Mouse (Mus musculus) induced T-regulatory cell, adult 2 months (primary cell): ENCODE measurements around the gene Cbx3.
"Not testable (repeated sequence)": the region's sequence is repeated elsewhere in the genome, so short reads cannot be mapped to it uniquely, and the experiment has no call there.

Source experiments
- DNase-seq: peaks from one replicate; pipeline ENCODE4 v3.0.0-alpha.2; 2012; ENCODE audit warnings: low read depth

Cbx3 gene

DNA sequence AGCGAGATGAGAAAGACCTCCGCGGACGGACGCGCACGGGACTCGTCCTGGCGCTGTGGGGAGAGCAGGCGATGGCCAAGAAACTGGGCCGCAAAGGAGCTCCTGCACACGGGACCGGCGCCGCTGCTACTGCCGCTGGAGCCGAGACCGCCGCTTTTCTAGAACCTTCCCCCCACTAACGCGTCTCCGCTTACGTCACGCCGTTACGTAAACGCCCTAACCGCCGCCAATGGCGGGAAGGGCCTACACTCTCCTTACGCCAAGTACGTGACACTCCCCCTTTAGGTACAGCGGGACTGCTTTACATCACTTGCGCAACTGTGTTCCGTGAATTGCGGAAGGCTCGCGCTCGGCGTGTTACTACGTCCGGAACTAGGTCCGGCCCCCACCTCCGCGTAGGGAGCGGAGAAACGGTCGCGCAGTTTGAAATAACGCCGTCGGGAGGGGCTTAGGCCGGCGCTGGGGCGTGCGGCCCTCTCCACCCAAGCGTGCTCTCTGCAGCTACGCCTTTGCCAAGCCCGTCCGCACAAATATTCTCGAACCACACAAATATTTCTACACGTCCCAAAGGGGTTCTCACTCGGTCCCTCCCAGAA, 347 bp upstream of the Cbx3 start, which contains the start of gene Hnrnpa2b1:
Hnrnpa2b1 (minus strand) TSS at position 180 of the 596 bp plus-strand sequence.
- peak; percentile 100 for DNase-seq

DNA sequence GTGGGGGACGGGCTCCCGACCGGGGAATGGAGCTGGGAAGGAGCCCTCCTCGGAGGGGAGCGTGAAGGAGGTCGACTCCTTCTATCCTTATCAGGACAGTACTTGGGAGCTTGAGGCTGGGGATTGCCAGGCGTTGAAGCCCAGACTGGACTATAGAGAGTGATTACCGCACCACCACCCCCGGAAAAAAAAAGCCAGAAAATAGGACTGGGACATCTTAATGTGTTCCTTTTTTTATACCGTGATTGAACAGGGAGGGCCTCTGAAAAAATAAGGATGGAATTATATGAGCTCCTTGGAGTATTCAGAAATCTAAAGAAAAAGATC, 982 bp downstream of the Cbx3 start:
- no peak for DNase-seq

DNA sequence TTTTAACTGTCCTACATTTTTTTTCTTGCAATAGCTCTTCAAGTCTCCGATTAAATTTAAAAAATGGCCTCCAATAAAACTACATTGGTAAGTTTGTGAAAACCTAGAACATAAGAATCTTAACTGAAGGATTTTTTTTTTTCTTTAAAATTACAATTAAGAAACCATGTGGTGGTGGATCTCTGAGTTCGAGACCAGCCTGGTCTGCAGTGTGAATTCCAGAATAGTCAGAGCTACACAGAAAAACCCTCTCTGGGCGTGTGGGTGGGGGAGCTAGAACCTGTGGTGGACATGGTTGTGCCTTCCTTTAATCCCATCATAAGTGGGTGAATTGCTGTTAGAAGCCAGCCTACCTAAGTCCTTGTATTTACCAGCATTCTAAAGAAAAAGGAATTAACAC, 1.6 kb downstream of the Cbx3 start:
- peak; percentile 47 for DNase-seq

DNA sequence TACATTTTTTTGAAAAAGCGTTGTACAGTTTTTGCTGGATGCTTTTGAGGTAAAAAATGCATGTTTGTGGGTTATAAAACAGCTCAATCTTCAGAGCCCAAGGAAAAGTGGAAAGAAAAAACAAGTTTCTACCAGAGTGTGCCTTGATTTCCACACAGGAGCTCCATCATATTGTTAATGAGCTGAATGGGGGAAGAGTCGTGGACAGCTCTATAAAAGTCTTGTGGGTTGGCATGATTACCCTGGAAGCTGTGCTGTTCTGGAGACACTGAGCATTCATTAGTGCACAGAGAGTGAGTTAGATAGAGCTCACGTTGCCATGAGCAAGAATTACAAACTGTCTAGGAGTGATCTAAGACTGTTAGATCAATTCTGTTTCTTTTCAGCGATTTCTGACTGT, 2.1 kb downstream of the Cbx3 start:
- peak; percentile 27 for DNase-seq

DNA sequence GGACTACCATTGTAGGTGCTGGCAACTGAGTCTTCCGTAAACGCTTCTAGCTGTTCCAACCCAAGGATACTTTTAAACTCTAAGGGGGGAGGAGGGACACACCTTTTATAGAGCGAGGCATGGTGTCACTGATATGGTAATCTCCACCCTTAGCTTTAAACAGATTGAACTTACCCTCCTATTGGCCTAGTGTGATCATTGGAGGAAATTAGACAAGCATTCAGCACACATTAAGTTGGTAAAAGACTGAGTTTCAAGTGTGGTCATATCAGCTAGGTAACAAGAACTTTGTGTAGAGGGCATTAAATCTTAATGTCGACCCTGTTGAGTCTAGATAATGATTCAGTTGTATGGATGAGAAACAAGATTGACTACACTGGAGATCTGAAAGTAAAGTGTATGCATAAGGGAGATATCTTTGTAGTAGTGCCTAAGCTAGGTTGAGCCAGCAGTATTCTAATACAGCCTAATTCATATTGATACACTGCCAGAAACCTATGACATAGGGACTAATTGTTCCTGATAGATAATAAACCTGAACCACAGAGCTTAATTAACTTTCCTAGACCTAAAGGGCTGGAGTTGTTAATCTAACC, 9.1 kb downstream of the Cbx3 start:
- no peak for DNase-seq

DNA sequence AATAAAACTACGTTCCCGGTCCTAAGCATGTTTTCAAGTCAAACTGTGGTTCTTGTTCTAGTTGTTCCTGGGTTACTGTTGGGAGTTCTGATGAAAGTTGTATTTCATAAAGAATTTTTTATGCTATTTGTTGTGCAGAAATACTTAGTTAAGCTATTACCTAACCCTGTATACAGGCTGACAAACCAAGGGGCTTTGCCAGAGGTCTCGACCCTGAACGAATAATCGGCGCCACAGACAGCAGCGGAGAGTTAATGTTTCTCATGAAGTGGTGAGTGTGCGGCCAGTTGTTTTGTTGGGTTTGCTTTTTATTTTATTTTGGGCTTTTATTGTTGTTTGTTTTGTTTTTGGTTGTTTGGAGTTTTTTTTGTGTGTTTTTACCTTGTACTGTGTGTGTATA, 11.4 kb downstream of the Cbx3 start:
- DNase-seq = no peak

DNA sequence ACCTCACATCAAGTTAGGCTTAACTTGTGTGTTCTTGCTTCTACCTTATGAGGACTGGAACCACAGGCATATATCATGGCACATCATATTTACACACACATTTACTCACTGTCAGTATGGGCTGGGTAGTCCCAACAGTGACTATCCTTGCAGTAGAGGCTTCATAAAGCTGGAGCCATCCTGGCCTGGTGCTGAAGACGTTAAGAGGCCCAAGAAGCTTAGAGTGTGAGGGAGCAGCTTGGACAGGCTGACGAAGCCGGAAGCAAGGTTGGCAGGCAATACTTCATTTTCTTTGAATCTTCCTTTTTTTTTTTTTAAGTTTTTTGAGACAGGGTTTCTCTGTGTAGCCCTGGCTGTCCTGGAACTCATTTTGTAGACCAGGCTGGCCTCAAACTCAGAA, 13.7 kb downstream of the Cbx3 start:
- DNase-seq = no peak

DNA sequence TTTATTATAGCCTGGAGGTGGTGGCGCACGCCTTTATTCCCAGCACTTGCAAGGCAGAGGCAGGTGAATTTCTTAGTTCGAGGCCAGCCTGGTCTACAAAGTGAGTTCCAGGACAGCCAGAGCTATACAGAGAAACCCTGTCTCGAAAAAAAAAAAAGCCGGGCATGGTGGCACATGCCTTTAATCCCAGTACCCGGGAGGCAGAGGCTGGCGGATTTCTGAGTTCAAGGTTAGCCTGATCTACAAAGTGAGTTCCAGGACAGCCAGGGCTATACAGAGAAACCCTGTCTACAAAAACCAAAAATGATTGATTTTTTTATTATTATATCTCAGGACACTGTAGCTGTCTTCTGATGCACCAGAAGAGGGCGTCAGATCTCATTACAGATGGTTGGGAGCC, 14.4 kb downstream of the Cbx3 start:
- DNase-seq = not testable (repeated sequence)

DNA sequence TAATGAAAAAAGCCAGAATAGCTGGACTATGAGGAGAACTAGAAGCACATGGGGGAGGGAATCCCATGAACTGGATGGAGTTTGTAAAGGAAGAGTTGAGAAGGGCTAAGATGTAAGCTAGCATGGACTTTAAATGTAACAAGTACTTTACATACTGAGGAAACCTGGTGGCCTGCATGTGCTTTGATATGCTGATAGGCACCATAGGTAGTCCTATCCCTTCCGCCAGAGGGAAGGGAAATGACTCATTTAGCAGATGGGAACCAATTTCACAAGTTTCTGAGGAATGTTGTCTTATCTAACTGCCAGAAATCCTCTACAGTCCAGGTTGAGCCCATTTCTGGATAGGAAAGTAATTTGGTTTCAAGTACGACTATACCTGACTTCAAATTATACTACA, 15.5 kb downstream of the Cbx3 start:
- no peak for DNase-seq

DNA sequence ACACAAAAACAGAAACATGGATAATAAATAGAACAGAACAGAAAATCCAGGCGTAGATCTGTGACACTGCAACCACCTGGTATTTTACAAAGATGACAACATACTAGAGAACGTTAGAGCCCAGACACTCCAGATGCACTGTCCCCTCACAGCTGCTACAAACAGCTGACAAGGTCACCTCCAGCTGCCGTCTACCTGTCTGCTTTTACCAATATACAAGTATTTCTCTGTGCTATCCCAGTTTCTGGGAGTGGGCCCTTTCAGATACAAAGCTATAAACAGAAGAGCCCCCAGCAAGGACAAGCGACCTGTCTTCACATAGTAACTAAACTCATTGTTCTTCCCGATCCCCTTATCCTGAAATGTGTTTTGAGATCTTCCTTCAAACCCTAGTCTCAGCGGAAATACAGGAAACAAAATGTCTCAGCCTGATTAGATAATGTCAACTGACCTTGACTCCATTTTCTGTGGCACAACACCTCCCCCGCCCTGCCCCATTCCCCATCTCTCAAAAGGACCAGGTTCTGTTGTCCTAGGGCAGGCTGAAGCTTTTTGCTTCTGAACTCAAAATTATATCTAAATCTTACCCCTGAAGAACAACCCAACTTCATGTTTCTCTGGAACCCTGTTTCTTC, 16.0 kb downstream of the Cbx3 start:
- DNase-seq = no peak

DNA sequence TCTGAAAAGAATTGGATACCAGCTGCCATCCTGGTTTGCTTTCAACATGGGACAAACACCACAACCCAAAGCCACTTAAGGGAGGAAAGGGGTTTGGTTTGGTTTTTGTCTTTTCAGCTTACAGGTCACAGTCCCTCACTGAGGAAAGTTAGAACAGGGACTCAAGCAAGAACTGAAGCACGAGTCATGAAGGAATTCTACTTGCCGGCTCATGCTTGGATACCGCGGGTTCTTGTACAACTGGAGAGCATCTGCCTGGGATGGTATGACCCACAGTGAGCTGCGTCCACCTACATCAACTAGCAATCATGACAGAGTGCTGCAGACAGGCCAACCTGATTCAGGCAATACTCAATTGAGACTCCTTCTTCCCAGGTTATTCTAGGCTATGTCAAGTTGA, 16.6 kb downstream of the Cbx3 start:
- DNase-seq = no peak

DNA sequence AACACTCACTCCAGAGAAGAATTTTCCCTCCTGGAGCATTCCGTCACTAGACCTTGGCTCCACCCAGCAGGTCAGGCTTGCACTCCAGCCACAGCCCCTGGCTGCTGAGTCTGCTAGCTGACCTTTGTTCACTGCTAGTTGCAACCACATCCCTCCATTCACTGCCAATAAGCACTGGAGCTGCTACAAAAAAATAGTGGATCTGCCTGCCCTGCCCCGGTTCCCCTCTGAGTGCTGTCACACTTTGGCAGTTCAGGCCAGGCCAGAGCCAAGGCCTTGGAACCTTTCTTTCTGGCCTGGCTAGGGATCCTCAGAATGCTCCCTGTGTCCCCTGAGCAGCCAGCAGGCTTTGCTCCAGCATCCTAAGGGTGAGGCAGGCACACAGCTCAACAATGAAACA, 19.6 kb downstream of the Cbx3 start:
- DNase-seq = no peak

DNA sequence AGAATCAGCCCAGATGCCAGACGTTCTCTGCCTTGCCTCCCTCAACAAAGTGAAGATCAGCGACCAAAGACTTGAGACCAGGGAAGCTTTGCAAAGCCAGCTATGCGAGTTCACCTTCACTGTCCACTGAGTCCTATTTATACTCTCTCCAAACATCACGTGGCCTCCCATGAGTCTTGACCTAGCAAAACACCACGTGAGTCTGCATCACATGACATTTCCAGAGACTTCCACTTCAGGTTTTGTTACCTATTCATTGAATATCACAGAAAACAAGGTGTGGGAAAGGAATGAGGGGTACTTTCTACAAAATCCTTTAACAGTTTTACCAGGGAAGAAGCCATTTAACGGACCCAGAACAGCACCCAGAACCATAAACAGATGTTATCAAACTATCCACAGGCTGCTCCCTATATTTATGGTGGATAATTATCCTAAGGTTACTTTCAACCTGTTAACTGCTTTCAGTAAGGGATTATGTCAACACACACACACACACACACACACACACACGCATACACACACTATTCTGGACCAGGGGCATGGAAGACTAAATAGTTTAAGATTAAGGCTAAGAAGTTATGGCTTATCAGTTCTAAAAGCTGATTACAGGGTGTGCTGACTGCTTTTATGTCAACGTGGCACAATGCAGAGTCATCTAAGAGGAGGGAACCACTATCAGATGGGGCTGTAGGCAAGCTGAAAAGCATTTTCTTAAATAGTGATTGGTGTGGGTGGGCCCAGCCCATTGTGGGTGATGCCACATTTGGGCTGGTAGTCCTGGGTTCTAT, 27.4 kb downstream of the Cbx3 start:
- DNase-seq = no peak

DNA sequence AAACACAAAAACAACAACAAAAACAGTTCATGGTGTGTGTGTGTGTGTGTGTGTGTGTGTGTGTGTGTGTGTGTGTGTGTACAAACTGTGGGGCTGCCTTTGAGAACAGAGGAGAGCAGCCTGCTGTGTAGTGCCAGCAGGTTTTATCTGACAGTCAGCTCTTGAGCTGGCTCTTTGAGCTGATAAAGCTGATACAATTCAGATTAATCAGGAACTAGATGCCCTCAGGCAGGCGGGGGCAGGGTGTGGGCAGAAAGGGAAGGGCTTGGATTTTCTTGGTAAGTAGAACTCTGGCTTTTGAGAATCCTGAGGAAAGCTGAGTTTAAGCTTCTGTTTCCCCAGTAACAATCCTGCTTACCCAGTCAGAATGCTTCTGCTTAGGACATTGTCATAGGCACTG, 35.5 kb downstream of the Cbx3 start:
- DNase-seq = no peak

DNA sequence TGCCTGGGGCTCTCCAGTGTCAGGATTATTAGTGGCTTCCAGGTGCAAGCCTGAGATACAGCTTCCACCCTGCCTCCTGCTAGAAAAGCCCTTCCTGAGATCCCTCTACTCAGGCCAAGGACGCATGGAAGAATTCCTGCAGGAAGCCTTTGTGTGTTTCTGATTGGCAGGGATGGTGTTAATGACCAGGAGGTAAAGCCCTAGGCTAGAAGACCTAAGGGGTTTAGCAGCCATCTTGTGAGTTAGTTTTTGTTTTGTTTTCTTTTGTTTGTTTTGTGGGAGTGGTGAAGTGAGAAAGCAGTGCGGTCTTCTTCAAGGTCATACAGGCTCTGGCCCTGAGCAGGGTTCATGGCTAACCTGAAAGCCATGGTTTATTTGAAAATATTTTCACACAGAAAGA, 37.4 kb downstream of the Cbx3 start:
- DNase-seq = no peak

DNA sequence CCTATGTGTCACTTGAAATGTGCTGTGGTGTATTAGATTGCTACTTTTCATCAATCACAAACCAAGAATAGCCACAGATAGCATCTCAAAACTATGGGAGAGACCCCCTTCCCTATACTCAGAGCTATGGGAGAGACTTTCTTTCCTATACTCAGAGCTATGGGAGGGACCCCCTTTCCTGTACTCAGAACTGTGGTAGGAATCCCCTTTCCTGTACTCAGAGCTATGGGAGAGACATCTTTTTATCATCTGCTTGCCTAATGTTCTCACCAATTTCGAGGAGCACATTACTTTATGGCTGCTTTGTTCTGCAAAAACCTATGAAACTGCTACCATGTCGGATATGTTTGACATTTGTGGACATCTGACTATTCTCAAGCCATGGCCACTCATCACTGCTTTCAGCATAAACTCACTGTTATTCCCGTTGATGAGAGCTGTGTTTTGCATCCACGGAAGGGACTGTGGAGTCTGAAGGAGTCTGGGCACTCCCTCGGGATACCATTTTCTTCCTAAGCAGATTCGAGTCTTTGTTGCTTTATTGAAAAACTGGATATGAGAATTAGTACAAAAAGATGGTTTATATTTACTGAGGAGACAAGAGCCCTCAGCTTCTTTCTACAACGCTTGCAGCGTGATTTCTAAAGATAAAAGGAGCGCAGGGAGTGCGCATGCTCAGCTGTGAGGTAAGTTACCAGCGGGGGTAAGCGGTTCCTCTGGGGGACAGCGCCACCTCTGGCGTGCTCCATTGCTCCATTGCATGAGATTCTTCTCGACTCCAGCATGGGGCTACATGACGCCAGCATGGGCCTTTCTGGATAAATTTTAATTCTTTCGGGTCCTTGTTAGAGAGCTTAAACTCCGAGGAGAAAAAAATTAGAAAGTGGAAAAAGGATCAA, 38.8 kb downstream of the Cbx3 start:
- peak; percentile 93 for DNase-seq

DNA sequence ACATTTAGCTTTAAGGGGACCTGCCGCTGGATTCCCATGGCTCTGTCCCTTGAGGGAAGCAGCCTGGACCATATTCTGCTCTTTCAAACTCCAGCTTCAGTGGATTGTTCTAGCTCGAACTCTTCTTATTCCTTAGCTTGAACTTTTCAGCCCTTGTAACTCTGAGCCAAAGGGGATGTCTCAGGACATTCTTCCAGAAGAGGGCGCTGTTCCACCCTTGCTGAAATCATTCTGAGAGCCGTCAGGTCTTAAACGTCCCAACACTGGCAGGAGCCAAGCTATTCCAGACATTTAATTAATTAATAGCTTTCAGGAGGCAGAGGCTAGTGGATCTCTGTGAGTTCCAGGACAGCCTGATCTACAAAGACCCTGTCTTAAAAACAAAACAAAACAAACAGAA, 39.9 kb downstream of the Cbx3 start:
- DNase-seq = peak; percentile 82

DNA sequence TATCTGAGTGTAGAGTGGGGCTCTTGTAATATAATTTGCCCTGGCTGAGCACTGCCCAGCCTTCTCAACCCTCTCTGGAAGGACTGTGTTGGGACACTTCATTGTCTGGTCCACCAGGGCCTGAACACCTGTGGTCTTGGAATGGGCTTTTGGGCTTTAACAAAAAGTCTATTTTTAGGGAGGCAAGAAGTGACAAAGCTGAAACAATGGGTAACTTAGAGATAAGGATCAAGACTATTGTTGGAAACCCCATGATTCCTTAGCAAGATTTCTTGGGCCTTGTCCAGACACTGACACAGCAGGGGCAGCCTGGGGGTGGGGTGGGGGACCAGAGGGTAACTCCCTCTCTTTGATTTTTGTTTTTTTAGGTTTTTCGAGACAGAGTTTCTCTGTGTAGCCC, 40.8 kb downstream of the Cbx3 start:
- DNase-seq = no peak

DNA sequence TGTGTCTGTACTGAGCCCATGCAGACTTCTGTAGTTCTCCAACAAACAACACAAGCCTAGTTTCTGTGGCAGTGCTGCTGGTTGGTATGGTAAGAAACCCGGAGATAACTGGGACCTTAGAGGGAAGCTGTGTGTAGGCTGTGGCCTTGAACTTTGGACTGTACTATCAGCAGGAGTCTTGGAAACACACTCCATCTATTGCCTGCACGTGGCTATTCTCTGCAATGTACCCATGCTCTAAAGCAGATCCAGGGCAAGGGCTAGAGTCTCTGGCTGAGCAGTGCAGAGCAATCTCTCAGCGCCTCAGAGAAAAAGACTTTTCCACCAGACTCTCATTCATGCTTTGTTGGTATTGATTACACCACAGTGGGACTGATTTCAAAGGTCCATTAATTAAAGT, 43.6 kb downstream of the Cbx3 start:
- no peak for DNase-seq

DNA sequence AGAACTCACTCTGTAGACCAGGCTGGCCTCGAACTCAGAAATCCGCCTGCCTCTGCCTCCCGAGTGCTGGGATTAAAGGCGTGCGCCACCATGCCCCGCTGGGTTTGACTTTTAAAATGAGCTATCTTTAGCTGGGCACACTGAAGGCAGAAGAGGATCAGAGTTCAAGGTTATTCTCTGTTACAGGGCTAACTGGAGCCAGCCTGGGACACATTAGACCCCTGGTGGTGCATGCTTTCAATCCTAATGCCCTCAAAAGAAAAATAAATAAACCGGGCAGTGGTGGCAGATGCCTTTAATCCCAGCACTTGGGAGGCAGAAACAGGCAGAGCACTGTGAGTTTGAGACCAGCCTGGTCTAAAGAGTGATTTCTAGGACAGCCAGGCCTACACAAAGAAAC, 44.7 kb downstream of the Cbx3 start:
- DNase-seq = no peak

DNA sequence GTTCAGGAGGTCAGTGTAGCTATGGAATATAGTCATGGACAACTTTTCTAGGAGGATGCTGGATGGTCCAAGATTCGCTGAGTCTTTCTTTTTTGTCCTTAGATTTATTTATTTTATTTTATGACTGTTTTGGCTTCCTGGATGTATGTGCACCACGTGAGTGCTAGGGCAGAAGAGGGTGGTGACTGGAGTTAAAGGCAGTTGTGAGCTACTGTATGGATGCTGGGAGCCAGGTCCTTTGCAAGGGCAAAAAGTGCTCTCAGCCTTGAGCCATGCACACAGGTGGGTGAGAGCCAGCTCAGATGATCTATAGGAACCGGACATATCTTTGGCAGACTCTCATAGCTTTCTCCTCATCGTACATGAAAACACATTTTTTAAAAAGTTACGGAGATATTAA, 53.1 kb downstream of the Cbx3 start:
- DNase-seq = peak; percentile 16

DNA sequence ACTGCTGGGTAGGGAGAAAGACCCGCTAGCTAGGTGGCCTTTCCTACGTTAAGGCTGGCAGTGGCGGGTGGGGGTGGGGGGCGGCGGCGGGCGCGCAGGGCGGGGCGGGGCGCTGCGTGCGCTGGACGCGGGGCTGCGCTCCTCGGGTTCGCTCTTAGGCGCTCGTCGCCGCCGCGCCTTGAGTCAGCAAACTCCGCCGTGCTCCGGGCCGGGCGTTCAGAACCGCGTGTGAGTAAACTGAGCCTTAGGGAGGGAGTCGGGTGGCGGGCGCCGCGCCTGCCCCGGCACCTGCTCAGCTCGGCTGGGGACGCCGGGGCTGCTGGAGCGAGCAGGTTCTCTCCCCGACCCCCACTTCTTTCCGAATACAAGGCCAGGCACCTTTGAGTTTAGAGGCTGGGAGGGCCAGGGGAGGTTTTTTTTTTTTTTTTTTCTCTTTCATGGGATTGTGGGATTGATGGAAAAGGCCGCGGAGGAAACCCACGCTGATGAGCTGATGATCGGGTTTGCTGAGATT, 53.7 kb downstream of the Cbx3 start, which contains the start of gene Snx10:
Snx10 (plus strand) TSS at position 95 of the 514 bp plus-strand sequence.
- peak; percentile 63 for DNase-seq
